Mouse (Mus musculus) intestine, postnatal 0 days (tissue): ENCODE measurements around the gene Trp73. TPM values are rescaled to one million over a fixed set of nuclear protein-coding genes. Genes with fewer than 3 reads are reported as not detected.

Experiments
- ATAC-seq: fragments of 200-750 bp; cut with Nextera tagmentation; 2 replicates; pipeline ENCODE4 v1.8.0; 2017; ENCODE audit warnings: mild to moderate bottlenecking, moderate TSS enrichment, moderate library complexity
- H3K27ac ChIP-seq: fragments of 300-500 bp; sonication (generic); 2 replicates; pipeline ENCODE4 v1.5.1; 2014; ENCODE audit warnings: mild to moderate bottlenecking, low read depth, low read length, moderate library complexity
- H3K27me3 ChIP-seq: fragments of 300-500 bp; sonication (generic); replicated peaks from 2 replicates; pipeline ENCODE4 v1.6.1; 2014; ENCODE audit warnings: low read length, mixed read lengths; ENCODE audit not compliant: control insufficient read depth, insufficient read depth
- H3K36me3 ChIP-seq: fragments of 300-500 bp; sonication (generic); 2 replicates; pipeline ENCODE4 v1.6.1; 2014; ENCODE audit warnings: mild to moderate bottlenecking, moderate library complexity; ENCODE audit not compliant: control insufficient read depth, insufficient read depth
- H3K4me1 ChIP-seq: fragments of 300-500 bp; sonication (generic); replicated peaks from 2 replicates; pipeline ENCODE4 v1.6.1; 2014; ENCODE audit warnings: antibody characterized with exemption, low read length, mixed read lengths; ENCODE audit not compliant: control insufficient read depth, insufficient read depth
- H3K4me2 ChIP-seq: fragments of 300-500 bp; sonication (generic); replicated peaks from 2 replicates; pipeline ENCODE4 v1.6.1; 2014; ENCODE audit warnings: low read depth, mild to moderate bottlenecking, moderate library complexity
- H3K4me3 ChIP-seq: fragments of 300-500 bp; sonication (generic); 2 replicates; pipeline ENCODE4 v1.5.1; 2014; ENCODE audit warnings: low read depth, low read length
- H3K9ac ChIP-seq: fragments of 300-500 bp; sonication (generic); 2 replicates; pipeline ENCODE4 v1.6.1; 2014; ENCODE audit warnings: mild to moderate bottlenecking, low read depth, low read length
- H3K9me3 ChIP-seq: fragments of 300-500 bp; sonication (generic); 2 replicates; pipeline ENCODE4 v1.6.1; 2016; ENCODE audit warnings: mixed run types; ENCODE audit not compliant: control insufficient read depth
- CTCF ChIP-seq: sonication (generic); IDR thresholded peaks from 2 replicates; pipeline ENCODE4 v1.5.1; 2016; ENCODE audit warnings: low read depth, mild to moderate bottlenecking, control low read depth, antibody characterized with exemption, moderate library complexity
- WGBS: fragments of 180-500 bp; shearing (Covaris S2); extraction: QIAGEN DNeasy Blood & Tissue Kit; methylation state at CpG from one replicate; pipeline ENCODE4 v1.1.7; 2014; 5-methylcytosine and 5-hydroxymethylcytosine counted together
- polyA plus RNA-seq: library from polyadenylated mRNA; unstranded; fragments of >200 nt; fragmentation: Nextera tagmentation; extraction: Ambion mirVana; gene quantifications from 2 replicates; pipeline ENCODE4 v1.2.1, GENCODE M21; 2015

Trp73 gene
- polyA plus RNA-seq, 1 experiment from 2014 or later, result 0.03 TPM

DNA sequence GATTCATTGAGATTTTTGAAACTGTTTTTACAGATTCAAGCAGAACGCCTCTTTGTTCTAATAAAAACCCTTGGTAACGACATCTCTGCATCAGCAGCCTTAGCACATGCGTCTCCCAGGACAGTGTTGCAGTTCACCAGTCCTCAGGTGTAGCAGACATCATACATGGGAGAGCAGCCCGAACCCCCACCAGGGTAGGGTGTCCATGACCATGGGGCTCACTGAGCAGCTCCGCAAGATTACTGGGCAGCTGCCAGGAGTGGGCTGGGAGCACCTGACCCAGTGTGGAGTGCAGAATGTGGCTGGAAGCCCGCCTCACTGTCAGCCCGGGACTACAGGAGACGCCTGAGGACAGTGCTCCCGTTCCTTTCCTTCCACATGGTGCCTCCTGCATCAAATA, 118.6 kb downstream of the Trp73 start:
- Histone ChIP-seq H3K9me3 (no peaks in the 10 kb centered on the region), H3K36me3 (peaks cover 56% of the 10 kb centered on the region), H3K9ac (no peak overlapping the region), H3K4me1 (0 out of 2 replicates have a peak, but pooled peaks cover 10% of the 10 kb centered on the region), H3K4me3 (no peak overlapping the region), H3K27ac (peak overlapping the region; percentile 15; the same call in 1 of the 2 replicates), H3K4me2 (no peak overlapping the region), H3K27me3 (no peaks in the 10 kb centered on the region)
- no peak for TF ChIP-seq CTCF
- 83% methylated on average over 9 of the region's 9 CpGs for WGBS
- ATAC-seq, result no peak

DNA sequence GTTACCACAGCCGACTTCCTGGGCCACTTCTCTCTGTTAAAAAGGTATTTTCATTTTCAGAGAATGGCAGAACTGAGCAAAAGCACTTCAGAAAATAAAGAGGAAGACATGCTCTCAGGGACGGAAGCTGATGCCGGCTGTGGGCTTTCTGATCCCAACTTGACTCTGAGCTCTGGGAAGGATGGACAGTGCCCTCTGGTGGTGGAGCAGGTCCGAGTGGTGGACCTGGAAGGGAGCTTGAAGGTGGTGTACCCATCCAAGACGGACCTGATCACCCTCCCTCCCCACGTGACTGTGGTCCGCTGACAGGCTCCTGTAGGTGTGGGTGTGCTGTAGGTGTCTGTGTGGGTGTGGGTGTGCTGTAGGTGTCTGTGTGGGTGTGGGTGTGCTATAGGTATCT, 120.4 kb downstream of the Trp73 start:
- no peak for ATAC-seq
- WGBS, result 64% methylated on average over 7 of the region's 7 CpGs
- Histone ChIP-seq H3K9ac (no peak overlapping the region), H3K4me3 (no peak overlapping the region), H3K4me2 (no peak overlapping the region), H3K27me3 (no peaks in the 10 kb centered on the region), H3K4me1 (0 out of 2 replicates have a peak, but pooled peaks cover 7% of the 10 kb centered on the region), H3K27ac (no peak overlapping the region), H3K9me3 (no peaks in the 10 kb centered on the region), H3K36me3 (peaks cover 74% of the 10 kb centered on the region)
- peak; percentile 82 for TF ChIP-seq CTCF

DNA sequence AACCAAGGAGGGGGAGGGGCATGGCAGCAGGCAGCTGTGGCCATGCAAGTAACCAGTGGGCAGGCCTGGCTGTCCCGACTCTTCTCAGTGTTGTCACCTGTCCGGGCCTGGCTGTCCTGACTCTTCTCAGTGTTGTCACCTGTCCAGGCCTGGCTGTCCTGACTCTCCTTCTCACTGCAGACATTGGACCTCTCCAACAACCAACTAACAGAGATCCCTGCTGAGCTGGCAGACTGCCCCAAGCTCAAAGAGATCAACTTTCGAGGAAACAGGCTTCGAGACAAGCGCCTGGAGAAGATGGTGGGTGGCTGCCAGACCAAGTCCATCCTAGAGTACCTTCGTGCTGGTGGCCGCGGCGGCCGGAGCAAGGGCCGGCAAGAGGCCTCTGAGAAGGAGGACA, 124.5 kb downstream of the Trp73 start:
- Histone ChIP-seq H3K9me3 (no peaks in the 10 kb centered on the region), H3K36me3 (peaks cover 55% of the 10 kb centered on the region), H3K4me2 (no peak overlapping the region), H3K9ac (no peak overlapping the region), H3K27ac (no peak overlapping the region), H3K27me3 (no peaks in the 10 kb centered on the region), H3K4me1 (peaks cover 6% of the 10 kb centered on the region; the same call in 1 of the 2 replicates), H3K4me3 (no peak overlapping the region)
- ATAC-seq, result no peak
- TF ChIP-seq CTCF, result no peak
- 93% methylated on average over 11 of the region's 11 CpGs for WGBS

DNA sequence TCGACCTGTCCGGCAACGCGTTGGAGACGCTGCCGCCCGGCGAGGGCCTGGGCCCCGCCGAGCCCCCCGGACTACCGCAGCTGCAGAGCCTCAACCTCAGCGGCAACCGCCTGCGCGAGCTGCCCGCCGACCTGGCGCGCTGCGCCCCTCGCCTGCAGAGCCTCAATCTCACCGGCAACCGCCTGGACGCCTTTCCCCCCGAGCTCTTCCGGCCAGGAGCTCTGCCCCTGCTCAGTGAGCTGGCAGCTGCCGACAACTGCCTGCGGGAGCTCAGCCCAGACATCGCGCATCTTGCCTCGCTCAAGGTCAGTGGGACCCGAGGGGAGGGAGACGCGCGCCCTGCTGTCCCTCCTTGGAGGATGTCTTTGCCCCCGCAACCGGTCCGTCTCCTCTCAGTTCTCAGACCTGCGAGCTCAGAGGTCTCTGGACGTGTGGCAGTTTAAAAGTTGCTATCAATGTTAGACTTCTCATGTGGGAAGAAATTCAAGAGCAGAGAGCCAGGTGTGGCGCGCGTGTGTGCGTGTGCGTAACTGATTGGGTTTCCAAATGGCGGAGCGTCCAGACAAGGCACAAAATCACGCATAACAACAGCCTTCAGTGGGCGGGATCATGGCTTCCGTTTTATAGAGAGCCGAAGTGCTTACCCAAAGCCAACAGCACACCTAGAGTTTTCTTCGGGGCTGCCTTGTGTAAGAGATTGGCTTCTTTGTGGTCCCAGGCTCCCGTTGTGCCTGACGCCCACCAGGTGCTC, 127.7 kb downstream of the Trp73 start:
- Histone ChIP-seq H3K9me3 (no peaks in the 10 kb centered on the region), H3K27ac (peak overlapping the region; percentile 54), H3K36me3 (peaks cover 26% of the 10 kb centered on the region), H3K27me3 (no peaks in the 10 kb centered on the region), H3K4me2 (peak overlapping the region; percentile 95), H3K4me3 (peak overlapping the region; percentile 97), H3K9ac (peak overlapping the region; percentile 96), H3K4me1 (peaks cover 6% of the 10 kb centered on the region; the same call in 1 of the 2 replicates)
- ATAC-seq, result peak; percentile 5; the same call in 1 of the 2 replicates
- no peak for TF ChIP-seq CTCF
- WGBS, result 1% methylated on average over 54 of the region's 55 CpGs

DNA sequence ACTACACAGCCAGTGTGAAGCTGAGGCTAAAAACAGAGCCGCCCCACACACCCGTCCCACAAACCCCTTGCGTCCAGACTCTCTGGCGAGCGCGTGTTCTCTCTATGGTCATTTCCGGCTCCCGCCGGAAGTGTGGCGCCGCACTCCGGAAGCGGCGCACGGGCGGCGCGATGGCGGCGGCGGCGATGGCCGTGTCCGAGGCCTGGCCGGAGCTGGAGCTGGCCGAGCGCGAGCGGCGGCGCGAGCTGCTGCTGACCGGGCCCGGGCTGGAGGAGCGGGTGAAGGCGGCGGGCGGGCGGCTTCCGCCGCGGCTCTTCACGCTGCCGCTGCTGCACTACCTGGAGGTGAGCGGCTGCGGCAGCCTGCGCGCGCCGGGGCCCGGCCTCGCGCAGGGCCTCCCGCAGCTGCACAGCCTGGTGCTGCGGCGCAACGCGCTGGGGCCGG, 128.3 kb downstream of the Trp73 start, which contains the start of gene Lrrc47:
Lrrc47 (plus strand) TSS at position 86 of the 444 bp plus-strand sequence.
- Histone ChIP-seq H3K27ac (peak within 1 kb of the TSS; percentile 54), H3K4me3 (peak within 1 kb of the TSS; percentile 97), H3K9me3 (no peaks in the 10 kb centered on the region), H3K4me2 (peak within 1 kb of the TSS; percentile 95), H3K27me3 (no peaks in the 10 kb centered on the region), H3K4me1 (peaks cover 6% of the 10 kb centered on the region; the same call in 1 of the 2 replicates), H3K9ac (peak within 1 kb of the TSS; percentile 96), H3K36me3 (peaks cover 25% of the 10 kb centered on the region)
- no peak for TF ChIP-seq CTCF
- under 1% methylated on average over 51 of the region's 59 CpGs for WGBS
- peak; percentile 87 for ATAC-seq

DNA sequence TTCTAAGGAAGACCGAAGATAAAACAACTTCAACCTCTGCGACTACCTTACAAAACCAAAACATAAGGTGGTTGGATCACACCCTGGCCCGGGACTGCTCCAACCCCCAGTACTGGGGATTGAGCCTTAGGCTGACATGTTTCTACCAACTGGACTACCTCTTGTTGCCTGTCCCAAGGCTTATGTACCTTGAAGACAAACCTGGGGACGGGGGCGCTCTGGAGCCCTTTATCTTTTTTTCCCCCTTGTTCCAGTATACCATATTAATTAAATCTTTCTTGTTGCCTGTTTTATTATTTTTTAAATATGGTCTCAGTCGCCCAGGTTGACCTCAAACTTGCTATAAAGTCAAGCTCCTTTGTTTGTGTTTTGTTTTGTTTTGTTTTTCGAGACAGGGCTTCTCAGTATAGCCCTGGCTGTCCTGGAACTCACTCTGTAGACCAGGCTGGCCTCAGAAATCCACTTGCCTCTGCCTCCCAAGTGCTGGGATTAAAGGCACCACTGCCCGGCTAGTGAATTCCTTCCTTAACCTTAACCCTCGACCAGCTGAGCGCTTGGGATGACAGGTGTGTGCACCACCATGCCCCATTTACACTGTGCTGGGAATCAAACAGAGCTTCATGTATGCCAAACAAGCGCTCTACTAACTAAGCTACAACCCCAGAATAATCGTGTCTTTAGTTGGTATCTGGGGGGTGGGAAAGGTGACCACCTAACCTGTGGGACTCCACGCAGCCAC, 128.9 kb downstream of the Trp73 start:
- 27% methylated on average over 13 of the region's 13 CpGs for WGBS
- Histone ChIP-seq H3K27ac (peak overlapping the region; percentile 54), H3K27me3 (no peaks in the 10 kb centered on the region), H3K4me3 (peak overlapping the region; percentile 97), H3K4me2 (peak overlapping the region; percentile 95), H3K4me1 (peaks cover 6% of the 10 kb centered on the region; the same call in 1 of the 2 replicates), H3K9me3 (no peaks in the 10 kb centered on the region), H3K9ac (peak overlapping the region; percentile 96), H3K36me3 (peaks cover 25% of the 10 kb centered on the region)
- peak; percentile 21 for ATAC-seq
- no peak for TF ChIP-seq CTCF
